Mouse (Mus musculus) spleen, postnatal 36 days (tissue): ENCODE measurements at regions not wholly inside any gene's neighbourhood (a gene's known extent, or its start where the extent isn't known, plus 50 kb on each side); places are given as distances from the start of the nearest gene placed in this dataset.

Source experiments
- DNase-seq, 2 experiments: peaks; one replicate each; pipeline ENCODE4 v3.0.0; 2022; ENCODE audit warnings: low spot score in 2 of 2, mixed read lengths in 1 of 2

GRCm38 (mm10) chr5:45036430-45036829, 236.9 kb upstream of the Ldb2 start:
- no peak for DNase-seq

- no peak for DNase-seq
Observed at GRCm38 (mm10) chr5:45033146-45033545, 233.7 kb upstream of the Ldb2 start.

GRCm38 (mm10) chr5:45027876-45028275, 228.4 kb upstream of the Ldb2 start:
- DNase-seq: no peak

- no peak for DNase-seq
Observed at GRCm38 (mm10) chr5:45025383-45025782, 225.9 kb upstream of the Ldb2 start.

- no peak for DNase-seq
Observed at GRCm38 (mm10) chr5:45007930-45008329, 208.4 kb upstream of the Ldb2 start.

- no peak for DNase-seq
Observed at GRCm38 (mm10) chr5:45000996-45001395, 201.5 kb upstream of the Ldb2 start.

- DNase-seq: no peak
Observed at GRCm38 (mm10) chr5:44999032-44999431, 199.6 kb upstream of the Ldb2 start.

- DNase-seq: no peak
Observed at GRCm38 (mm10) chr5:44975456-44976195, 176.1 kb upstream of the Ldb2 start.

- DNase-seq: no peak
Observed at GRCm38 (mm10) chr5:44943023-44943921, 143.8 kb upstream of the Ldb2 start.

GRCm38 (mm10) chr5:44942575-44942974, 143.1 kb upstream of the Ldb2 start:
- no peak for DNase-seq

- no peak for DNase-seq
Observed at GRCm38 (mm10) chr5:44925476-44925875, 126.0 kb upstream of the Ldb2 start.

GRCm38 (mm10) chr5:44922129-44922775, 122.8 kb upstream of the Ldb2 start:
- no peak for DNase-seq

- no peak for DNase-seq
Observed at GRCm38 (mm10) chr5:44917816-44918213, 118.3 kb upstream of the Ldb2 start.

- DNase-seq: no peak
Observed at GRCm38 (mm10) chr5:44917173-44917815, 117.8 kb upstream of the Ldb2 start.

- no peak for DNase-seq
Observed at GRCm38 (mm10) chr5:44902541-44902940, 103.1 kb upstream of the Ldb2 start.

GRCm38 (mm10) chr5:44886566-44887070, 87.1 kb upstream of the Ldb2 start:
- no peak for DNase-seq

GRCm38 (mm10) chr5:44876946-44877345, 77.5 kb upstream of the Ldb2 start:
- DNase-seq: no peak

GRCm38 (mm10) chr5:44872243-44872642, 72.8 kb upstream of the Ldb2 start:
- DNase-seq: no peak

- no peak for DNase-seq
Observed at GRCm38 (mm10) chr5:44863887-44864286, 64.4 kb upstream of the Ldb2 start.

GRCm38 (mm10) chr5:44863349-44863748, 63.9 kb upstream of the Ldb2 start:
- no peak for DNase-seq

GRCm38 (mm10) chr5:44854189-44854588, 54.7 kb upstream of the Ldb2 start:
- DNase-seq: no peak
